Mouse (Mus musculus) heart, embryonic 14.5 days (tissue): ENCODE results near the gene Txndc12. TPM values are rescaled to one million over a fixed set of nuclear protein-coding genes. Genes with fewer than 3 reads are reported as not detected.

ENCODE experiments used
- ATAC-seq: fragments of 200-750 bp; cut with Nextera tagmentation; 2 replicates; pipeline ENCODE4 v1.8.0; 2017; ENCODE audit warnings: low read depth, moderate TSS enrichment; ENCODE audit not compliant: insufficient number of reproducible peaks, insufficient read depth, low FRiP score
- H3K27ac ChIP-seq, 2 experiments: fragments of 200-500 bp in 1 of 2; fragments of 300-500 bp in 1 of 2; sonication (generic) in 1 of 2; replicated peaks in 1 of 2; 2 replicates each; pipeline ENCODE4 v1.5.1; 2012 to 2014; ENCODE audit warnings: low read depth in 2 of 2, low read length in 2 of 2, control low read depth in 1 of 2, mild to moderate bottlenecking in 1 of 2, mixed read lengths in 1 of 2; ENCODE audit not compliant: control insufficient read depth in 1 of 2, insufficient read depth in 1 of 2
- H3K27me3 ChIP-seq: fragments of 300-500 bp; sonication (generic); 2 replicates; pipeline ENCODE4 v1.6.1; 2014; ENCODE audit warnings: mild to moderate bottlenecking, low read length, control low read depth; ENCODE audit not compliant: control insufficient read depth, insufficient read depth
- H3K36me3 ChIP-seq: fragments of 300-500 bp; sonication (generic); 2 replicates; pipeline ENCODE4 v1.6.1; 2014; ENCODE audit warnings: mild to moderate bottlenecking, control low read depth, low read length, mixed read lengths; ENCODE audit not compliant: control insufficient read depth, insufficient read depth
- H3K4me1 ChIP-seq, 2 experiments: fragments of 200-500 bp in 1 of 2; fragments of 300-500 bp in 1 of 2; sonication (generic) in 1 of 2; 2 replicates each; pipeline ENCODE4 v1.6.1; 2012 to 2014; ENCODE audit warnings: low read length in 2 of 2, control low read depth in 1 of 2, mixed read lengths in 1 of 2; ENCODE audit not compliant: control insufficient read depth in 2 of 2, insufficient read depth in 2 of 2
- H3K4me2 ChIP-seq: fragments of 300-500 bp; sonication (generic); 2 replicates; pipeline ENCODE4 v1.6.1; 2014; ENCODE audit warnings: mild to moderate bottlenecking, low read length
- H3K4me3 ChIP-seq, 2 experiments: fragments of 200-500 bp in 1 of 2; fragments of 300-500 bp in 1 of 2; sonication (generic) in 1 of 2; 2 replicates each; pipeline ENCODE4 v1.5.1; 2012 to 2014; ENCODE audit warnings: low read length in 2 of 2, mild to moderate bottlenecking in 2 of 2, control low read depth in 1 of 2, low read depth in 1 of 2, moderate library complexity in 1 of 2; ENCODE audit not compliant: control insufficient read depth in 1 of 2, insufficient read depth in 1 of 2
- H3K9ac ChIP-seq: fragments of 300-500 bp; sonication (generic); 2 replicates; pipeline ENCODE4 v1.6.1; 2014; ENCODE audit warnings: mild to moderate bottlenecking, low read length
- H3K9me3 ChIP-seq: fragments of 300-500 bp; sonication (generic); 2 replicates; pipeline ENCODE4 v1.6.1; 2016; ENCODE audit warnings: low read length, control low read depth; ENCODE audit not compliant: control insufficient read depth
- WGBS: fragments of 180-500 bp; shearing (Covaris S2); extraction: QIAGEN DNeasy Blood & Tissue Kit; methylation state at CpG from one replicate; pipeline ENCODE4 v1.1.7; 2014; 5-methylcytosine and 5-hydroxymethylcytosine counted together
- polyA plus RNA-seq: library from polyadenylated mRNA; unstranded; fragments of >200 nt; fragmentation: Nextera tagmentation; extraction: Ambion mirVana; gene quantifications from 2 replicates; pipeline ENCODE4 v1.2.1, GENCODE M21; 2014

Gene Txndc12
- polyA plus RNA-seq, 1 experiment from 2014 or later: 130 TPM

- Histone ChIP-seq H3K4me2 (no peak overlapping the region), H3K27me3 (no peaks in the 10 kb centered on the region), H3K36me3 (no peaks in the 10 kb centered on the region), H3K9me3 (no peaks in the 10 kb centered on the region), H3K4me1 (peaks cover 3 to 19% of the 10 kb centered on the region in 2 experiments), H3K4me3 (no peak overlapping the region), H3K9ac (no peak overlapping the region), H3K27ac (no peak overlapping the region)
- no peak for ATAC-seq
- 23% methylated on average over 6 of the region's 6 CpGs for WGBS
Observed at GRCm38 (mm10) chr4:108905859-108906258, 71.5 kb downstream of the Txndc12 start.

DNA sequence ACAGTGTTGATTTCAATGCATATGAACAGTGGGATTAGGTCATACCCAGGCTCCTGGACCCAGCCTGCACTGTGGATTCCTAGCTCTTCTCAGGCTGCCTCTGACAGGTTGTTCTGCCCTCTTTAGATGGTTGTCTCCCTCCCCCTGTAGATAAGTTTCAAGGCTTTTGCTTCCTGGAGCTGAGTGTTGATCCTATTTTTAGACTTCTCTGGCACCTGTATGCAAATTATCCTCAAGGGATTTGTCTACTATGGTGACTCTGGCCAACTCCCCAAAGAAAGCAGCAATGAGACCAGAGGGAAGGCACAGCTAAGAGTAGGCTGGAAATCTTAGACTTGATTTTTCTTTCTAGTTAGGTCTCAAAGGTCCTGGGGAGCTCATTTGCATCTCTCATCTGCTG is 73.1 kb downstream of the Txndc12 start:
- no peaks in the 10 kb centered on the region for H3K36me3 ChIP-seq
- no peaks in the 10 kb centered on the region for H3K27me3 ChIP-seq
- no peak for ATAC-seq

GRCm38 (mm10) chr4:108909872-108910425 is 75.5 kb downstream of the Txndc12 start:
- H3K36me3 ChIP-seq: no peaks in the 10 kb centered on the region
- H3K4me2 ChIP-seq: no peak overlapping the region
- H3K27me3 ChIP-seq: no peaks in the 10 kb centered on the region
- H3K4me3 ChIP-seq: no peak overlapping the region
- no peaks in the 10 kb centered on the region for H3K9me3 ChIP-seq
- peaks cover 7 to 22% of the 10 kb centered on the region in 2 experiments for H3K4me1 ChIP-seq
- no peak overlapping the region for H3K9ac ChIP-seq
- no peak for ATAC-seq
- 36% methylated on average over 8 of the region's 8 CpGs for WGBS
- no peak overlapping the region for H3K27ac ChIP-seq

More for the DNA sequence above, 73.1 kb downstream of the Txndc12 start:
- H3K27ac ChIP-seq: no peak overlapping the region
- no peak overlapping the region for H3K9ac ChIP-seq
- H3K9me3 ChIP-seq: no peaks in the 10 kb centered on the region
- H3K4me1 ChIP-seq: peaks cover 3 to 19% of the 10 kb centered on the region in 2 experiments
- H3K4me3 ChIP-seq: no peak overlapping the region
- H3K4me2 ChIP-seq: no peak overlapping the region

Other genes with a start within 250 kb of the Txndc12 start
- 13.2 and 14.5 TPM in 2 replicates for gene Cc2d1b, start 214.7 kb upstream of the Txndc12 start, polyA plus RNA-seq
- gene 3110021N24Rik, start 115.0 kb upstream of the Txndc12 start, polyA plus RNA-seq: 1.6 and 2.2 TPM in 2 replicates
- gene Zfyve9, start 53.8 kb upstream of the Txndc12 start, polyA plus RNA-seq: 4.0 and 4.1 TPM in 2 replicates
- gene Btf3l4, start 987 bp upstream of the Txndc12 start, polyA plus RNA-seq: 186 and 198 TPM in 2 replicates
- gene Kti12, start 13.2 kb downstream of the Txndc12 start, polyA plus RNA-seq: 22.3 and 23.8 TPM in 2 replicates
- 0.73 and 1.4 TPM in 2 replicates for gene A730015C16Rik, start 14.0 kb downstream of the Txndc12 start, polyA plus RNA-seq
- gene Rab3b, start 44.5 kb downstream of the Txndc12 start, polyA plus RNA-seq: 5.0 and 6.6 TPM in 2 replicates
- gene Nrd1, start 166.1 kb downstream of the Txndc12 start, polyA plus RNA-seq: 37.5 and 37.9 TPM in 2 replicates